7 mouse cellular contexts compared by ENCODE assay signal in the genomic region with DNA sequence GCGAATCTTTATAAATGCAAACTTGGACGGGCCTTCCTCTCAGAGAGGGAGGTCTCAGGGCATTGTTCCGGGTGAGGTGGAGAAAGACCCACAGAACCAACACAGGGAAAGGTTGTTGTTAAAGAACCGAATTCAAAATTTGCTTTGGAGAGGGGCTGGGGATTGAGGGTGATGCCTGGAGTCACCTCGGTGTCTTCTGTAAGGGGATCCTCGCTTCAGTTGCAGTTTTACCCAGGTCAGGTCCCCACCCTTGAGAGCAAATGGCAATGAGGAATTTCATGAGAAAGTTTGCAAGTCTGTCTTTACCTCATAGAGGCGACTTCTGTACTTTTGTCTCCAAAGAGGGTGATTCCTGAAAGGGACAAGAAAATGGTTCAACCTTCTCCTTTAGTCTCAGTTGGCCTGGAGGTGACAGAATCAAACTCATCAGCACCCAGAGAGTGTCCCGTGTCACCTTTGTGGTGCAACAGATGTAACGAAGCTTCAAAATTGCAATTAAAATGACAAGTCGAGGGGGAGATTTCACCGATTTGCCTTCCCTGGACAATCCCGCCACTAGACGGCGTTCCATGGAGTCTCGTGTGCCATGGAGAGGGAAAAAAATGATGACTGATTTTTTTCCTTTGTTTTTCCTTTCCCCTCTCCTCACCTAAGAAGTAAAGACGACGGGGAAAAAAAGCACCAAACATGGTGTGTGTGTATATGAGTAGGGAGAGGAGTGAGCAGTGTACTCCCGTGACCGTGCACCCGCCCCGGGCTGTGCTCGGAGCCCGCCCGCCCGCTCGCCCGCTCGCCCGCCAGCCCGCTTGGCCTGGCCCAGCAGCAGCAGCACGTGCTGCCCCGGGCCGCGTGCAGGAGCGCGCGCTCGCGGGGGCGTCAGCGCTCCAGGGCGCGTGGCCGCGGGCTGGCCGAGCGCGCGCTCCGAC. TPM values are rescaled to one million over a fixed set of nuclear protein-coding genes. Genes with fewer than 3 reads are reported as not detected.
DNase-seq lines count a peak whose midpoint lies in the region; ATAC-seq and TF ChIP-seq lines count a peak whose summit lies in the region.

No protein-coding gene starts in this region.

- no peak for DNase-seq in lung, postnatal 25 days (ENCODE audit: low spot score)
- peak; percentile 49 to 60 for DNase-seq in kidney, postnatal 4 days
- DNase-seq in neural tube, embryonic 10.5 days (ENCODE audit: extremely low spot score, low spot score) = peak; percentile 70
- no peak for DNase-seq in T-cell, adult 2 months (ENCODE audit: low spot score)

- peak overlapping the region; percentile 83 for H3K4me2 ChIP-seq in lung, embryonic 16.5 days (ENCODE audit: low read depth, low read length)

- H3K9me3 ChIP-seq in lung, embryonic 16.5 days (ENCODE audit: control insufficient read depth, low read length) = no peaks in the 10 kb centered on the region

- 8% methylated on average over 23 of the region's 50 CpGs for WGBS in lung, embryonic 16.5 days

- no peak for TF ChIP-seq POLR2A in cortical plate, adult 2 months (IDR thresholded peaks at IDR 0.05; ENCODE audit: extremely low read depth, insufficient read depth, low read length)

- ATAC-seq in lung, embryonic 16.5 days (ENCODE audit: low read depth) = peak; percentile 53; the same call in 1 of the 2 replicates
- peak; percentile 17 for ATAC-seq in granulocyte monocyte progenitor cell, adult 5-6 weeks (replicated peaks; ENCODE audit: poor library complexity, severe bottlenecking)

- peak overlapping the region; percentile 58 for H3K9ac ChIP-seq in lung, embryonic 16.5 days (ENCODE audit: low read length)

- TF ChIP-seq CTCF in cortical plate, adult 2 months (IDR thresholded peaks at IDR 0.05; ENCODE audit: extremely low read depth, insufficient read depth, low read length) = peak; percentile 49

- no peaks in the 10 kb centered on the region for H3K36me3 ChIP-seq in lung, embryonic 16.5 days (ENCODE audit: control insufficient read depth, insufficient read depth, low read length)

- peak overlapping the region; percentile 51 for H3K4me3 ChIP-seq in lung, embryonic 16.5 days (ENCODE audit: low read length)
- peak overlapping the region; percentile 29 for H3K4me3 ChIP-seq in cortical plate, adult 2 months (ENCODE audit: insufficient read depth, low read length)

- H3K27ac ChIP-seq in lung, embryonic 16.5 days (ENCODE audit: low read length) = no peak overlapping the region
- peak overlapping the region; percentile 60 for H3K27ac ChIP-seq in cortical plate, adult 2 months (ENCODE audit: insufficient read depth, low read length)

- peaks cover 21% of the 10 kb centered on the region for H3K4me1 ChIP-seq in lung, embryonic 16.5 days (replicated peaks; ENCODE audit: control insufficient read depth, insufficient read depth, low read length)
- no peaks in the 10 kb centered on the region; the same call in 1 of the 2 replicates for H3K4me1 ChIP-seq in cortical plate, adult 2 months (ENCODE audit: control insufficient read depth, insufficient read depth, low read length)

- H3K27me3 ChIP-seq in lung, embryonic 16.5 days (ENCODE audit: control insufficient read depth, insufficient read depth, low read depth, low read length) = peaks cover 62% of the 10 kb centered on the region

RNA-seq across cellular contexts. Expression of gene Tbr1, which starts 12.1 kb away (rescaled TPM):
- 0.04 TPM in 1 of 2 replicates, not detected in the other for polyA plus RNA-seq in lung, embryonic 16.5 days (2015; fragmentation: Nextera tagmentation; extraction: Ambion mirVana)
- 75.5 and 76.3 TPM in 2 replicates for polyA plus RNA-seq in cortical plate, adult 2 months (2012; rRNA removed)
- 0.49 TPM in 1 of 2 replicates, not detected in the other for total RNA-seq in granulocyte monocyte progenitor cell, adult 5-6 weeks (2014; fragmentation: Nextera tagmentation)
- not detected in 2 replicates for total RNA-seq in granulocyte monocyte progenitor cell, adult 5-6 weeks (2017)

Comparison
In these comparisons a context has a peak if more than half of its experiments do, and no peak if none do; other contexts are left out.
1. DNase-seq: peak in kidney, postnatal 4 days (2 of 2) and neural tube, embryonic 10.5 days (single experiment); none in lung, postnatal 25 days (single experiment) and T-cell, adult 2 months (single experiment).
2. RNA of gene Tbr1, which starts 12.1 kb away (polyA plus RNA-seq): 75.5 to 76.3 TPM in cortical plate, adult 2 months; 0.04 TPM in lung, embryonic 16.5 days; every median in the first group is over 10 times any median in the second.